Mouse (Mus musculus): ENCODE data around the gene Dusp16. TPM values are rescaled to one million over a fixed set of nuclear protein-coding genes. Genes with fewer than 3 reads are reported as not detected.

Dusp16 gene
- polyA plus RNA-seq, 1 experiment from 2014 or later, result 14.2 TPM

DNA sequence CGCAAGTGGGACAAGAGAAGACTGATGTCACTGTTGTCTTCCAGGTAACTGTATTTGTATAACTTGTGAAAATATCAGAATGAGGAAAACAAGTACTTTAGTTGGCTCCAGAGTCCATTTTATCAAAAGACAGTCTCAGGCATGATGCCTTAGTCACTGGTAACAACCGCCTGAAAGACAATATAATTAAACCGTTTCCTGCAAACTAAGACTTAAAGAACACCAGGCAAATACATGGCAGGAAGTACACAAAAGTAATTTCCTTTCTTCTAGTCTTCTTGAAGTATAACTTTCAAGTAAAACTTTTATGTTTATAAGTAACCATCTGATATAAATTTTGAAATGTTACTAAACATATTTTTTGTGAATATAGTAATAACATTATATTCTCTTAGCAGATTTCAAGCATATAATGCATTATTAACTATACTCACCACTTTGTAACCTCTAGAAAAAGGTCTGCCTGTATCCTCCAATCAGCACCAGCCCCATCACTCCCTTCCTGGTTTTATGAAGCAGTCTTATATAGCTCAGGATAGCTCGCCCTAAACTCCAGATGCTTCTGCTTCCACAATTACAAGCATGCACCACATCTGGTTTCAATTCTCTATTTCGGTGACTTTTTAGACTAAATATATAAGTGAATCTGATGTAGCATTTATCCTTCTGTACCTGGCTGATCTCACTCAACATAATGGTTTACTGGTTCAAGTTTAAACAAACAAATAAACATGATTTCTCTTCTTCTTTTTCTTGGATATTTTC, 40.4 kb downstream of the Dusp16 start:
- Histone ChIP-seq H3K27me3 (ENCODE audit: low read depth, poor library complexity, severe bottlenecking) (no peaks in the 10 kb centered on the region), H3K36me3 (peaks cover 45% of the 10 kb centered on the region), H3K27ac (replicated peaks) (no peak overlapping the region), H3K9me3 (replicated peaks) (no peaks in the 10 kb centered on the region), H3K4me3 (no peak overlapping the region), H3K4me1 (no peaks in the 10 kb centered on the region)
- DNase-seq (ENCODE audit: low spot score), result no peak
- WGBS, result 86% methylated on average over 5 of the region's 5 CpGs

DNA sequence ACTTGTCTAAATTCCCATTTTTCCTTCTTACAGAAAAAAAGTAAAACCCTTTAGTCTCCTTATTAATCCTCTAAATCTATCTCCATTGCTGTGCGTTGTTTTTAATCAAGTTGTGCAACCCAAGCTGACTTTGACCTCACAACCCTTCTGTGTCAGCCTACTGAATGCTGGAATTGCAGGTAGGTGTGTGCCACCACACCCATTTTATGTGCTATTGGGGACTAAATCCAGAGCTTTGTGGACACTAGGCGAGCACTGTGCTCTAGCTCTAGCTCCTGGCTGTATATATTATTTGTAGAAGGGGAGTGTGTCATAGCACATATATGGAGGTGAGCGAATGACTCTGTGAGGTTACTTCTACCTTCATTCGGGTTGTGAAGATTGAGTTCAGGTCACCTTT, 41.3 kb downstream of the Dusp16 start:
- DNase-seq (ENCODE audit: low spot score), result no peak
- no peaks in the 10 kb centered on the region for H3K4me1 ChIP-seq
- no peak overlapping the region for H3K27ac ChIP-seq (replicated peaks)
- H3K4me3 ChIP-seq, result no peak overlapping the region
- WGBS, result 93% methylated on average over 4 of the region's 4 CpGs
- H3K9me3 ChIP-seq (replicated peaks), result no peaks in the 10 kb centered on the region
- H3K27me3 ChIP-seq (ENCODE audit: low read depth, poor library complexity, severe bottlenecking), result no peaks in the 10 kb centered on the region
- peaks cover 38% of the 10 kb centered on the region for H3K36me3 ChIP-seq

- no peaks in the 10 kb centered on the region for H3K9me3 ChIP-seq (replicated peaks)
- peaks cover 27% of the 10 kb centered on the region for H3K36me3 ChIP-seq
- H3K4me3 ChIP-seq, result no peak overlapping the region
- H3K27me3 ChIP-seq (ENCODE audit: low read depth, poor library complexity, severe bottlenecking), result no peaks in the 10 kb centered on the region
- no peaks in the 10 kb centered on the region for H3K4me1 ChIP-seq
- no peak overlapping the region for H3K27ac ChIP-seq (replicated peaks)
- 90% methylated on average over 3 of the region's 3 CpGs for WGBS
- DNase-seq (ENCODE audit: low spot score), result no peak
Observed at GRCm38 (mm10) chr6:134748126-134748525, 44.3 kb downstream of the Dusp16 start.

DNA sequence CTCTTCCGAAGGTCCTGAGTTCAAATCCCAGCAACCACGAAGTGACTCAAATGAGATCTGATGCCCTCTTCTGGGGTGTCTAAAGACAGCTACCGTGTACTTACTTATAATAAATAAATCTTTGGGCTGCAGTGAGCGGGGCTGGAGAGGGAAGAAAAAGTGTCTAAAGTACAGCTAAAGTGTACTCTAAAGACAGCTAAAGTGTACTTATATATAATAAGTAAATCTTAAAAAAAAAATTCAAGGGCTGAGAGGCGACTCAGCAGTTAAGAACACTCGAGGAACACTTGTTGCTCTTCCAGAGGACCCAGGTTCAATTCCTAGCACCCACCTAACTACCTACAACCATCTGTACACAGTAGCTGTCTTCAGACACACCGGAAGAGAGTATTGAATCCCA, 46.5 kb downstream of the Dusp16 start:
- H3K4me1 ChIP-seq, result no peaks in the 10 kb centered on the region
- H3K9me3 ChIP-seq (replicated peaks), result no peaks in the 10 kb centered on the region
- no peaks in the 10 kb centered on the region for H3K27me3 ChIP-seq (ENCODE audit: low read depth, poor library complexity, severe bottlenecking)
- peaks cover 17% of the 10 kb centered on the region for H3K36me3 ChIP-seq
- H3K4me3 ChIP-seq, result no peak overlapping the region
- DNase-seq (ENCODE audit: low spot score), result no peak
- H3K27ac ChIP-seq (replicated peaks), result no peak overlapping the region
- 96% methylated on average over 7 of the region's 7 CpGs for WGBS

- no peaks in the 10 kb centered on the region for H3K4me1 ChIP-seq
- H3K9me3 ChIP-seq (replicated peaks), result no peaks in the 10 kb centered on the region
- no peak overlapping the region for H3K27ac ChIP-seq (replicated peaks)
- H3K27me3 ChIP-seq (ENCODE audit: low read depth, poor library complexity, severe bottlenecking), result no peaks in the 10 kb centered on the region
- H3K36me3 ChIP-seq, result peaks cover 24% of the 10 kb centered on the region
- H3K4me3 ChIP-seq, result no peak overlapping the region
- DNase-seq (ENCODE audit: low spot score), result no peak
Observed at GRCm38 (mm10) chr6:134743568-134743967, 48.9 kb downstream of the Dusp16 start.

GRCm38 (mm10) chr6:134736853-134737252, 55.6 kb downstream of the Dusp16 start:
- Histone ChIP-seq H3K4me1 (no peaks in the 10 kb centered on the region), H3K4me3 (no peak overlapping the region), H3K27me3 (ENCODE audit: low read depth, poor library complexity, severe bottlenecking) (no peaks in the 10 kb centered on the region), H3K9me3 (replicated peaks) (no peaks in the 10 kb centered on the region), H3K36me3 (peaks cover 44% of the 10 kb centered on the region), H3K27ac (replicated peaks) (no peak overlapping the region)
- no peak for DNase-seq (ENCODE audit: low spot score)
- 90% methylated on average over 3 of the region's 3 CpGs for whole genome bisulfite sequencing

GRCm38 (mm10) chr6:134733800-134734221, 58.6 kb downstream of the Dusp16 start:
- no peaks in the 10 kb centered on the region for H3K9me3 ChIP-seq (replicated peaks)
- H3K4me3 ChIP-seq, result no peak overlapping the region
- peaks cover 31% of the 10 kb centered on the region for H3K36me3 ChIP-seq
- 84% methylated on average over 5 of the region's 5 CpGs for WGBS
- no peaks in the 10 kb centered on the region for H3K4me1 ChIP-seq
- H3K27me3 ChIP-seq (ENCODE audit: low read depth, poor library complexity, severe bottlenecking), result no peaks in the 10 kb centered on the region
- no peak overlapping the region for H3K27ac ChIP-seq (replicated peaks)
- no peak for DNase-seq (ENCODE audit: low spot score)

DNA sequence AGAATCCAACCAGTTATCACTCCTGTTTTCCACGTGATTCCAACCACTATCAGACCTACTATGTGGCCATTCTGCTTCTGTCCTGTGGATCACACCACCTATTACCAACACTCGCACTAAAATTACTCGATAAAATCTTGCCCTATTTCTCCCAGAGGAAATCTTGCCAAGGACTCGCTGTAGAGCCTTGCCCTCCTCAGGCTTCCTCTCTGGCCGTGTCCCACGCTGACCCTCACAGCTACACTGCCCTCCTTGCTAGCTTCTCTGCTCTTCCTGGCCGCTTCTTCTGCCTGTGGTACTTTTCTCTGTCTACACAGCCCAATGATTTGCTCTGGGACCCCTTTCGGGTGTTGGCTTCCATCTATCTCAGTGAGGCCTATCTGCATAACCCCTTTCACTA, 59.6 kb downstream of the Dusp16 start:
- no peak overlapping the region for H3K27ac ChIP-seq (replicated peaks)
- H3K4me3 ChIP-seq, result no peak overlapping the region
- no peaks in the 10 kb centered on the region for H3K4me1 ChIP-seq
- no peak for DNase-seq (ENCODE audit: low spot score)
- 90% methylated on average over 8 of the region's 8 CpGs for WGBS
- no peaks in the 10 kb centered on the region for H3K27me3 ChIP-seq (ENCODE audit: low read depth, poor library complexity, severe bottlenecking)
- H3K9me3 ChIP-seq (replicated peaks), result no peaks in the 10 kb centered on the region
- H3K36me3 ChIP-seq, result peaks cover 30% of the 10 kb centered on the region

DNA sequence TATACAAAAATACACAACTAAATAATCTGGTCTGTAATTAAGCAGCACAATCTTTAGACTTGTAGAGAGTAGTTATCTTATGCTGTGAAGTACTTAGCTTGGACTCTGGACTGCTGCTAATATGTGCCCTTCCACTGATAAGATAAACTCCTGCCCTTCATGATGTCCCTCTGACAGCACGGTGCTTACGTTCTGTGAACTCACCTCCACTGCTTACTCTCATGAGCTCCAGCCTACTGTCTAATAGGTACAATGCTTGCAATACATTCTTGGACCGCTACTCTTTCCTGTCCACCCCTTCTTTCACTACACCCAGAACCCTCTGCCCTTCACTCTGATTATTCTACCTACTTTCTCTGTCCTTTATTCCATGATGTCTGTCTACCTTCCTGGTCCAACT, 61.4 kb downstream of the Dusp16 start:
- H3K36me3 ChIP-seq, result peaks cover 23% of the 10 kb centered on the region; the same call in 1 of the 2 replicates
- DNase-seq (ENCODE audit: low spot score), result no peak
- WGBS, result 92% methylated on average over 3 of the region's 3 CpGs
- no peak overlapping the region for H3K27ac ChIP-seq (replicated peaks)
- H3K9me3 ChIP-seq (replicated peaks), result no peaks in the 10 kb centered on the region
- H3K27me3 ChIP-seq (ENCODE audit: low read depth, poor library complexity, severe bottlenecking), result no peaks in the 10 kb centered on the region
- H3K4me1 ChIP-seq, result no peaks in the 10 kb centered on the region
- no peak overlapping the region for H3K4me3 ChIP-seq

DNA sequence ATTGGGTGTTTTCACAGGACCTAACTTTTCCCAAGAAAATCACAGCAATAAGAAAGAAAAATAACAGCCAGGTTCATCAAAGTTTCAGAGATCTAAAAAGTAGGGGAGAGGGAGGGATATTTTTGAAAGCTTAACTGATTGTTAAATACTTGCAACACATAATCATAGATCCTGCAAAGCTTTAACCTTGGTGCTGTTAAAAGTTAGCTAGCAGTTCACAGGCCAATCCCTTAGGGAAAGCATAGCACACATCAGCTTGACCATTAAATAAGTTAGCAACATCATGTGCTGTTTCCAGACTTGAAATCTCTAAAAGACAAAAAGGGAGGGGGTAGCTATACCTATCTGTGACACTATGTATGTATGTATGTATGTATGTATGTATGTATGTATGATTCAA, 67.0 kb downstream of the Dusp16 start:
- Histone ChIP-seq H3K9me3 (replicated peaks) (no peaks in the 10 kb centered on the region), H3K27me3 (ENCODE audit: low read depth, poor library complexity, severe bottlenecking) (no peaks in the 10 kb centered on the region), H3K27ac (replicated peaks) (no peak overlapping the region), H3K4me3 (no peak overlapping the region), H3K4me1 (no peaks in the 10 kb centered on the region), H3K36me3 (peaks cover 61% of the 10 kb centered on the region)
- no peak for DNase-seq (ENCODE audit: low spot score)

- Histone ChIP-seq H3K4me3 (no peak overlapping the region), H3K36me3 (peaks cover 75% of the 10 kb centered on the region), H3K4me1 (no peaks in the 10 kb centered on the region), H3K9me3 (replicated peaks) (no peaks in the 10 kb centered on the region), H3K27ac (replicated peaks) (no peak overlapping the region), H3K27me3 (ENCODE audit: low read depth, poor library complexity, severe bottlenecking) (no peaks in the 10 kb centered on the region)
- no peak for DNase-seq (ENCODE audit: low spot score)
- 85% methylated on average over 9 of the region's 9 CpGs for WGBS
Observed at GRCm38 (mm10) chr6:134723833-134724553, 68.4 kb downstream of the Dusp16 start.

DNA sequence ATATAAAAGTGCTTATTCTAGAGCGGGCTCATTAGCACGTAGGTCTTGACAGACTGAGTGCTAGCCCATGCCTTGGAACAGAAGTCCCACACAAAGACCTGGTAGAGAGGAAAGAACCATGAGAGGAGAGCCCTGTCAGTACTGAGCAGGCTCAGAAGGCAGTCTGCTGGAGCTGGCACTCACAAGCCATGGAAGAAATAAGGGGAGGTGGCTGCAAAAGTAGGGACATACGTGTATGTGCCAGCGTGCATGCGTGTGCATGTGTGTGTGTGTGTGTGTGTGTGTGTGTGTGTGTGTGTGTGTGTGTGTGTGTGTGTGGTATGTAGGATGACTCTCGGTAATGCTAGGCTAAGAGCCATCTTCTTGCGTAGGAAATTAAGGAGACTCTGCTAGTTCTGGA, 69.1 kb downstream of the Dusp16 start:
- 96% methylated on average over 7 of the region's 7 CpGs for WGBS
- H3K9me3 ChIP-seq (replicated peaks), result no peaks in the 10 kb centered on the region
- no peak overlapping the region for H3K4me3 ChIP-seq
- no peak overlapping the region for H3K27ac ChIP-seq (replicated peaks)
- H3K36me3 ChIP-seq, result peaks cover 77% of the 10 kb centered on the region
- no peaks in the 10 kb centered on the region for H3K27me3 ChIP-seq (ENCODE audit: low read depth, poor library complexity, severe bottlenecking)
- DNase-seq (ENCODE audit: low spot score), result no peak
- no peaks in the 10 kb centered on the region for H3K4me1 ChIP-seq

DNA sequence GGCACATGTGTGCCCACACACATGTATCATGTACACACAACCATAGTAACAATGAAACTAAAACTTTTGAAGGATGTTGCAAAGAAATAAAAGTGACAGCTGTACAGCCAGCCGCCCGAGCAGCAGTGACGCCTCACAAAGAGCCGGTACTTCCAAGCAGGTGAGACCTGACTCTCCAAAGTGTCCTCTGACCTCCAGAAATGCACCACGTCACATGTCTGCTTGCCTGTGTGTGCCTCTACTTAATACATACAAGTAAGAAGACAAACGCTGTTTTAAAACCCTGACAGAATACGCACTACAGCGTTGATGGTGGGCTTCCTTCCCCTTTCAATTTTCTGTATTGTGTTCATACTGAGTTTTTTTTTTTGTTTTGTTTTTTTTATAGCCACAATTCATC, 69.5 kb downstream of the Dusp16 start:
- Histone ChIP-seq H3K4me3 (no peak overlapping the region), H3K36me3 (peaks cover 77% of the 10 kb centered on the region), H3K27me3 (ENCODE audit: low read depth, poor library complexity, severe bottlenecking) (no peaks in the 10 kb centered on the region), H3K4me1 (no peaks in the 10 kb centered on the region), H3K9me3 (replicated peaks) (no peaks in the 10 kb centered on the region), H3K27ac (replicated peaks) (no peak overlapping the region)
- WGBS, result 96% methylated on average over 8 of the region's 8 CpGs
- DNase-seq (ENCODE audit: low spot score), result no peak

All from midbrain, embryonic 10.5 days (tissue).